Mouse (Mus musculus): ENCODE results near the gene Lnpep. TPM values are rescaled to one million over a fixed set of nuclear protein-coding genes. Genes with fewer than 3 reads are reported as not detected.

The Lnpep gene
- polyA plus RNA-seq, 1 experiment from 2014 or later: 18.1 TPM

DNA sequence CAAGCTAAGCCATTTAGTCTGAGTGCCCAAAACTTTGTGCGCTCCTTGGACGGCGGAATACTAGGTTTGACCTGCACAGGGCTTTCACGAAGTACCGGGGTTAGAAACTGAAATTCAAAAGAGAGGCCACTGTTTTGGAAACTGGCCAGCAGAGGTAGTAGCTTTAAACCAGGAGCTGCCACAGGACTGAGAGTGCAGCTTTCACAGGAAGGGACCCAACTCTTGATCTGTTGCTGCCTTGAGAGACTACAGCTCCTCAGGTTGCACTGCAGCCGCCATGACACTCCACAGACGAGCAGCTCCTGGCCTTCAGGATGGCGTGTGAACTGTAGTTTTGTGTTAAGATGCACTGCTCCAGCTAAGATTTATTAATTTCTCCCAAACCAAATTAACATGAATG lies 132.7 kb downstream of the Lnpep start:
- Histone ChIP-seq H3K4me1 (ENCODE audit: control insufficient read depth in 2 of 2, insufficient read depth in 2 of 2, low read length in 2 of 2) (no peaks in the 10 kb centered on the region), H3K9me3 (ENCODE audit: control insufficient read depth, low read length) (no peaks in the 10 kb centered on the region), H3K27ac (replicated peaks in 1 of 2; ENCODE audit: control insufficient read depth in 1 of 2, insufficient read depth in 1 of 2, low read depth in 2 of 2, low read length in 2 of 2) (no peak overlapping the region), H3K4me2 (ENCODE audit: low read length) (no peak overlapping the region), H3K9ac (ENCODE audit: low read length) (no peak overlapping the region), H3K4me3 (ENCODE audit: control insufficient read depth in 1 of 2, insufficient read depth in 1 of 2, low read depth in 1 of 2, low read length in 2 of 2) (no peak overlapping the region), H3K27me3 (ENCODE audit: control insufficient read depth, insufficient read depth, low read length) (no peaks in the 10 kb centered on the region), H3K36me3 (ENCODE audit: control insufficient read depth, insufficient read depth, low read length) (no peaks in the 10 kb centered on the region)
- WGBS: 84% methylated on average over 8 of the region's 8 CpGs
- no peak for ATAC-seq (ENCODE audit: insufficient number of reproducible peaks, insufficient read depth, low FRiP score, low read depth)

DNA sequence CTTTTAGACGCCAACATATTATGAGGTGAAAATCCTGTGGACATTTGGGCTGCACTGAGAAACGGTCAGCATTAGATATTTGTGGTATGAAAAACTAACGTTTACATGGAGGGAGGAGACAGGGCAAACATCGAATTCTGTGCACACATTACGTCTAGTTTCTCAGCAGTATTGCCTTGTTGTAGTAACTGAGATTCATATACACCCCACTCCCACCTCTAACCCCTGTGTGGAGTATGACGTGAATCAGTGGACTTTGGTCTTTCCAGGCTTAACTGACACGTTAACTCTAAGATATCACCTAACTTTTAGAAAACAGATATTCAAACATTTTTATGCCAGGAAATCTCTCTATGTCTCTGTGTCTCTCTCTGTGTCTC lies 133.2 kb downstream of the Lnpep start:
- no peaks in the 10 kb centered on the region for H3K9me3 ChIP-seq (ENCODE audit: control insufficient read depth, low read length)
- ATAC-seq (ENCODE audit: insufficient number of reproducible peaks, insufficient read depth, low FRiP score, low read depth): no peak
- H3K4me2 ChIP-seq (ENCODE audit: low read length): no peak overlapping the region
- H3K4me3 ChIP-seq (ENCODE audit: control insufficient read depth in 1 of 2, insufficient read depth in 1 of 2, low read depth in 1 of 2, low read length in 2 of 2): no peak overlapping the region
- no peaks in the 10 kb centered on the region for H3K4me1 ChIP-seq (ENCODE audit: control insufficient read depth in 2 of 2, insufficient read depth in 2 of 2, low read length in 2 of 2)
- no peak overlapping the region for H3K27ac ChIP-seq (replicated peaks in 1 of 2; ENCODE audit: control insufficient read depth in 1 of 2, insufficient read depth in 1 of 2, low read depth in 2 of 2, low read length in 2 of 2)
- H3K27me3 ChIP-seq (ENCODE audit: control insufficient read depth, insufficient read depth, low read length): no peaks in the 10 kb centered on the region
- H3K9ac ChIP-seq (ENCODE audit: low read length): no peak overlapping the region
- H3K36me3 ChIP-seq (ENCODE audit: control insufficient read depth, insufficient read depth, low read length): no peaks in the 10 kb centered on the region
- WGBS: 73% methylated on average over 7 of the region's 7 CpGs

DNA sequence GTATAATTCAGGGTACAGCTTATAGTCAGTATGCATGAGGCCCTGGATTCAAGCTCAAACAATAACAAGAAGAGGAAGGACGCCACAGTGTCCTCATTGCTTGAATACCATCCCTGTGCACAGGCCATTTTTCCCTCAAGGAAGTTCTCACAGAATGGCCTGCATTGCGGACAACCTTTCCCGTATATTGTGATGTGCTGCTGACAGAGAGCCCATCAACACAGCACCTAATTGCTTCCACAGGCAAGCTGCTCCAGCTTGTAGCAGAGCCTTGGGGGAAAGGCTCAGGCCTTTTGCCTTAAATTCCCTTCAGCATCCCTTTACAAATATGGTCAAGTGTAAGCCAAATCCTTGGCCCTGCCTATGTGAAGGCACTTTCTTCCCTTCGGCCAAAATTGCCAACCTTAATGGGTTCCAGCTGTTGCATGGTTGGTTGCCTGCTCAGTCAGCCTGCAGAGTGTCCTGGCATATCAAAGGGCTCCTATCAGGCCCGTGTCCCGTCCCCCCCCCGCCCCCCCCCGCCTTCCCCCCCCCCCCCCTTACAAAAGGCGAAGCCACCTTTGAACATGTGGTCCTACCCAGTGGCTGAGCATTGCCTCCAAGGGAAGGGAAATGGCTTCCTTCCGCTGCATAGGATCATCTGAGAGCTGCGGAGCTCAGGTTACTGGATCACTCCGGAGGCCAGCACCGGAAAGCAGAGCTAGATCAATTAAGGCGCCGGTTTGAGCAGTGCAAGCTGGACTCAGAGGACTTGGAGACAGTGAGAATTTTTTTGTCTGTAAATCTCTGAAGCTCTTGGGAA lies 133.8 kb downstream of the Lnpep start:
- Histone ChIP-seq H3K27ac (replicated peaks in 1 of 2; ENCODE audit: control insufficient read depth in 1 of 2, insufficient read depth in 1 of 2, low read depth in 2 of 2, low read length in 2 of 2) (no peak overlapping the region), H3K9ac (ENCODE audit: low read length) (no peak overlapping the region), H3K9me3 (ENCODE audit: control insufficient read depth, low read length) (no peaks in the 10 kb centered on the region), H3K36me3 (ENCODE audit: control insufficient read depth, insufficient read depth, low read length) (no peaks in the 10 kb centered on the region), H3K4me2 (ENCODE audit: low read length) (no peak overlapping the region), H3K4me3 (ENCODE audit: control insufficient read depth in 1 of 2, insufficient read depth in 1 of 2, low read depth in 1 of 2, low read length in 2 of 2) (no peak overlapping the region), H3K4me1 (ENCODE audit: control insufficient read depth in 2 of 2, insufficient read depth in 2 of 2, low read length in 2 of 2) (no peaks in the 10 kb centered on the region), H3K27me3 (ENCODE audit: control insufficient read depth, insufficient read depth, low read length) (no peaks in the 10 kb centered on the region)
- 38% methylated on average over 13 of the region's 15 CpGs for WGBS
- no peak for ATAC-seq (ENCODE audit: insufficient number of reproducible peaks, insufficient read depth, low FRiP score, low read depth)

DNA sequence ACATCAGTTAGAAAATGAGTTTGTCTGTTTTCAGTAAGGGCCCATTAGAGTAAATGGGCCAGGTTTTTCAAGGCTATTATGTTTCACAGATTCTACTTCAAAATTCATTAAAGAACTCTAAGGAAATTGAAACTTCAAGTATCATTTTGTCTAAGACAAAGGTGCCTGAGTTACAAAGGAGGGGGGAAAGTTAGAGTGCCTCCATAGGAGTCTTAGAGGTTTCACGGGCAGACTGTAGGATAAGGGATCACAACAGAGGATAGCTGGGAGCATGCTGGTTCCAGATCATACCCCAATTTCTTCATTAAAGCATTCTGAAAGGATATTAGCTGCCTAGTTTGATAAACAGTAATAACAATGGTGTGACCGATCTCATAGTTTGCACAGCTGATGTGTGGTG lies 139.1 kb downstream of the Lnpep start:
- H3K4me1 ChIP-seq (ENCODE audit: control insufficient read depth in 2 of 2, insufficient read depth in 2 of 2, low read length in 2 of 2): no peaks in the 10 kb centered on the region
- no peak overlapping the region for H3K4me3 ChIP-seq (ENCODE audit: control insufficient read depth in 1 of 2, insufficient read depth in 1 of 2, low read depth in 1 of 2, low read length in 2 of 2)
- no peaks in the 10 kb centered on the region for H3K27me3 ChIP-seq (ENCODE audit: control insufficient read depth, insufficient read depth, low read length)
- ATAC-seq (ENCODE audit: insufficient number of reproducible peaks, insufficient read depth, low FRiP score, low read depth): no peak
- no peaks in the 10 kb centered on the region for H3K9me3 ChIP-seq (ENCODE audit: control insufficient read depth, low read length)
- H3K36me3 ChIP-seq (ENCODE audit: control insufficient read depth, insufficient read depth, low read length): no peaks in the 10 kb centered on the region
- 71% methylated on average over 2 of the region's 2 CpGs for WGBS
- no peak overlapping the region for H3K4me2 ChIP-seq (ENCODE audit: low read length)
- no peak overlapping the region for H3K9ac ChIP-seq (ENCODE audit: low read length)
- H3K27ac ChIP-seq (replicated peaks in 1 of 2; ENCODE audit: control insufficient read depth in 1 of 2, insufficient read depth in 1 of 2, low read depth in 2 of 2, low read length in 2 of 2): no peak overlapping the region

Other genes with a start within 250 kb of the Lnpep start
- gene Lix1, start 222.4 kb downstream of the Lnpep start, polyA plus RNA-seq (2014; fragmentation: Nextera tagmentation; extraction: Ambion mirVana): 2.8 and 4.3 TPM in 2 replicates
- gene Vmn2r90, start 78.7 kb upstream of the Lnpep start, polyA plus RNA-seq (2014; fragmentation: Nextera tagmentation; extraction: Ambion mirVana): not detected in 2 replicates
- gene Spaca6, start 202.1 kb upstream of the Lnpep start, polyA plus RNA-seq (2014; fragmentation: Nextera tagmentation; extraction: Ambion mirVana): 18.1 and 20.5 TPM in 2 replicates
- 0.78 and 1.1 TPM in 2 replicates for gene Has1, start 230.2 kb upstream of the Lnpep start, polyA plus RNA-seq (2014; fragmentation: Nextera tagmentation; extraction: Ambion mirVana)